Mouse (Mus musculus) lung, adult 18-20 months (tissue): ENCODE results near the gene Sema3d.

Experiments used
- DNase-seq, 2 experiments: peaks; one replicate each; pipeline ENCODE4 v3.0.0; 2022; ENCODE audit warnings: mixed read lengths in 2 of 2

Sema3d gene

GRCm38 (mm10) chr5:12499791-12500504, 116.8 kb downstream of the Sema3d start:
- DNase-seq: no peak

- DNase-seq: no peak
Observed at GRCm38 (mm10) chr5:12512471-12512870, 129.3 kb downstream of the Sema3d start.

GRCm38 (mm10) chr5:12515283-12515682, 132.1 kb downstream of the Sema3d start:
- no peak for DNase-seq

GRCm38 (mm10) chr5:12525235-12525767, 142.1 kb downstream of the Sema3d start:
- DNase-seq: no peak

GRCm38 (mm10) chr5:12528596-12528995, 145.4 kb downstream of the Sema3d start:
- DNase-seq: no peak

- DNase-seq: no peak
Observed at GRCm38 (mm10) chr5:12529771-12530170, 146.6 kb downstream of the Sema3d start.

- DNase-seq: no peak
Observed at GRCm38 (mm10) chr5:12541268-12541667, 158.1 kb downstream of the Sema3d start.

GRCm38 (mm10) chr5:12549046-12549669, 166.0 kb downstream of the Sema3d start:
- no peak for DNase-seq

GRCm38 (mm10) chr5:12555401-12555800, 172.2 kb downstream of the Sema3d start:
- no peak for DNase-seq

GRCm38 (mm10) chr5:12557889-12558288, 174.7 kb downstream of the Sema3d start:
- DNase-seq: no peak

- no peak for DNase-seq
Observed at GRCm38 (mm10) chr5:12561740-12562139, 178.6 kb downstream of the Sema3d start.

- DNase-seq: peak; percentile 3 to 29
Observed at GRCm38 (mm10) chr5:12562204-12562603, 179.0 kb downstream of the Sema3d start.

- DNase-seq: no peak
Observed at GRCm38 (mm10) chr5:12563132-12563531, 179.9 kb downstream of the Sema3d start.

GRCm38 (mm10) chr5:12564602-12565220, 181.5 kb downstream of the Sema3d start:
- DNase-seq: no peak

- no peak for DNase-seq
Observed at GRCm38 (mm10) chr5:12566568-12566967, 183.4 kb downstream of the Sema3d start.

GRCm38 (mm10) chr5:12574551-12574950, 191.4 kb downstream of the Sema3d start:
- no peak for DNase-seq

- DNase-seq: no peak
Observed at GRCm38 (mm10) chr5:12575262-12575661, 192.1 kb downstream of the Sema3d start.

GRCm38 (mm10) chr5:12579752-12580151, 196.6 kb downstream of the Sema3d start:
- DNase-seq: no peak

- no peak for DNase-seq
Observed at GRCm38 (mm10) chr5:12582540-12582939, 199.4 kb downstream of the Sema3d start.

- no peak for DNase-seq
Observed at GRCm38 (mm10) chr5:12583293-12583834, 200.2 kb downstream of the Sema3d start.

- no peak for DNase-seq
Observed at GRCm38 (mm10) chr5:12584886-12585285, 201.7 kb downstream of the Sema3d start.

- DNase-seq: no peak
Observed at GRCm38 (mm10) chr5:12634227-12634980, 251.2 kb downstream of the Sema3d start.
